Mouse (Mus musculus) MEL (cell line): ENCODE data around the gene Nrxn2.

Experiments
- CTCF ChIP-seq, 3 experiments: IDR thresholded peaks in 2 of 3; conservative IDR thresholded peaks in 1 of 3; 2 replicates each; pipeline ENCODE4 v1.5.1; 2011 to 2012; ENCODE audit warnings: low read length in 3 of 3, low read depth in 2 of 3, mild to moderate bottlenecking in 2 of 3, improper control_type of control experiment in 1 of 3, inconsistent platforms in 1 of 3, mixed read lengths in 1 of 3, moderate library complexity in 1 of 3; ENCODE audit not compliant: control insufficient read depth in 1 of 3, insufficient read depth in 1 of 3, poor library complexity in 1 of 3, severe bottlenecking in 1 of 3
- EP300 ChIP-seq, 2 experiments: IDR thresholded peaks; 2 replicates each; pipeline ENCODE4 v1.6.1; 2011; ENCODE audit warnings: improper control_type of control experiment in 2 of 2, low read length in 2 of 2, low read depth in 1 of 2, mild to moderate bottlenecking in 1 of 2
- POLR2A ChIP-seq, 2 experiments: IDR thresholded peaks; 2 replicates each; pipeline ENCODE4 v1.6.1; 2011 to 2012; ENCODE audit warnings: low read length in 2 of 2, mild to moderate bottlenecking in 2 of 2, control low read depth in 1 of 2, improper control_type of control experiment in 1 of 2, low read depth in 1 of 2, moderate library complexity in 1 of 2; ENCODE audit not compliant: control insufficient read depth in 1 of 2, insufficient read depth in 1 of 2, poor library complexity in 1 of 2
- RAD21 ChIP-seq: IDR thresholded peaks from 2 replicates; pipeline ENCODE4 v1.6.1; 2011; ENCODE audit warnings: mild to moderate bottlenecking, low read depth, low read length, improper control_type of control experiment
- ZNF384 ChIP-seq: IDR thresholded peaks from 2 replicates; pipeline ENCODE4 v1.6.1; 2012; ENCODE audit warnings: low read depth, mild to moderate bottlenecking, inconsistent platforms, low read length, improper control_type of control experiment

GRCm38 (mm10) chr19:6397582-6398249 is 20.8 kb upstream of the Nrxn2 start:
- TF ChIP-seq POLR2A (IDR thresholded peaks at IDR 0.05; ENCODE audit: control insufficient read depth in 1 of 2, insufficient read depth in 1 of 2, low read depth in 1 of 2, low read length in 2 of 2, poor library complexity in 1 of 2) (no peak), ZNF384 (no peak), CTCF (IDR thresholded peaks at IDR 0.05 in 2 of 3, conservative IDR thresholded peaks at IDR 0.05 in 1 of 3; ENCODE audit: control insufficient read depth in 1 of 3, insufficient read depth in 1 of 3, low read depth in 2 of 3, low read length in 3 of 3, poor library complexity in 1 of 3, severe bottlenecking in 1 of 3) (no peak), RAD21 (no peak), EP300 (IDR thresholded peaks at IDR 0.05; ENCODE audit: low read depth in 1 of 2, low read length in 2 of 2) (no peak)
